Mouse (Mus musculus) kidney, embryonic 14.5 days (tissue): ENCODE data around the gene Car6. TPM values are rescaled to one million over a fixed set of nuclear protein-coding genes. Genes with fewer than 3 reads are reported as not detected.

ENCODE experiments used
- ATAC-seq: fragments of 200-750 bp; cut with Nextera tagmentation; 2 replicates; pipeline ENCODE4 v1.8.0; 2017; ENCODE audit warnings: moderate number of reproducible peaks, mild to moderate bottlenecking, moderate TSS enrichment, moderate library complexity; ENCODE audit not compliant: low FRiP score, low TSS enrichment
- H3K27ac ChIP-seq: fragments of 300-500 bp; sonication (generic); 2 replicates; pipeline ENCODE4 v1.5.1; 2014; ENCODE audit warnings: low read depth, mild to moderate bottlenecking, low read length, moderate library complexity, mixed read lengths
- H3K27me3 ChIP-seq: fragments of 300-500 bp; sonication (generic); 2 replicates; pipeline ENCODE4 v1.6.1; 2014; ENCODE audit warnings: mild to moderate bottlenecking, low read length; ENCODE audit not compliant: control insufficient read depth, insufficient read depth
- H3K36me3 ChIP-seq: fragments of 300-500 bp; sonication (generic); 2 replicates; pipeline ENCODE4 v1.6.1; 2014; ENCODE audit warnings: low read length, mixed read lengths; ENCODE audit not compliant: control insufficient read depth, insufficient read depth
- H3K4me1 ChIP-seq: fragments of 300-500 bp; sonication (generic); 2 replicates; pipeline ENCODE4 v1.6.1; 2014; ENCODE audit warnings: low read length, mixed read lengths; ENCODE audit not compliant: control insufficient read depth, insufficient read depth
- H3K4me2 ChIP-seq: fragments of 300-500 bp; sonication (generic); replicated peaks from 2 replicates; pipeline ENCODE4 v1.6.1; 2014; ENCODE audit warnings: low read depth, mild to moderate bottlenecking, low read length
- H3K4me3 ChIP-seq: fragments of 300-500 bp; sonication (generic); 2 replicates; pipeline ENCODE4 v1.5.1; 2014; ENCODE audit warnings: mild to moderate bottlenecking, low read length
- H3K9ac ChIP-seq: fragments of 300-500 bp; sonication (generic); 2 replicates; pipeline ENCODE4 v1.6.1; 2014; ENCODE audit warnings: low read depth, mild to moderate bottlenecking, low read length, moderate library complexity
- H3K9me3 ChIP-seq: fragments of 300-500 bp; sonication (generic); 2 replicates; pipeline ENCODE4 v1.6.1; 2016; ENCODE audit warnings: low read length; ENCODE audit not compliant: control insufficient read depth
- WGBS: fragments of 180-500 bp; shearing (Covaris S2); extraction: QIAGEN DNeasy Blood & Tissue Kit; methylation state at CpG from one replicate; pipeline ENCODE4 v1.1.7; 2014; 5-methylcytosine and 5-hydroxymethylcytosine counted together
- polyA plus RNA-seq: library from polyadenylated mRNA; unstranded; fragments of >200 nt; fragmentation: Nextera tagmentation; extraction: Ambion mirVana; gene quantifications from 2 replicates; pipeline ENCODE4 v1.2.1, GENCODE M21; 2014

Gene Car6
- polyA plus RNA-seq, 1 experiment from 2014 or later: not detected

DNA sequence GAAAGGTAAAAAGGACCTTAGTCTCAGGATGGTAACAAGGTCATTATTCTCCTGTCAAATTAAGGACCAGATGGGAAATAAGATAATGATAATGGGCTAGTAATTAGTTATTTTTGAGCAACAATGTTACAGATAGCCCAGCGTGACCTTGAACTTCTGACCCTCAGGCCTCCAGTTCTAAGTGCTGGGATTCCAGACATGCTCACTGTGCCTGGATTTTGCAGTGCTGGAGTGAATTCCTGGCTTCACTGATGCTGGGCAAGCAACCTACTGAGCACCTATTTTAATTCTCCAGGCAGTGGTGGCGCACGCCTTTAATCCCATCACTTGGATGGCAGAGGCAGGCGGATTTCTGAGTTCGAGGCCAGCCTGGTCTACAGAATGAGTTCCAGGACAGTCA lies 8.6 kb upstream of the Car6 start:
- H3K27ac ChIP-seq: no peak overlapping the region
- no peaks in the 10 kb centered on the region for H3K9me3 ChIP-seq
- H3K4me3 ChIP-seq: no peak overlapping the region
- no peak for ATAC-seq
- peaks cover 9% of the 10 kb centered on the region; the same call in 1 of the 2 replicates for H3K4me1 ChIP-seq
- WGBS: 94% methylated on average over 5 of the region's 5 CpGs
- H3K27me3 ChIP-seq: no peaks in the 10 kb centered on the region
- H3K36me3 ChIP-seq: no peaks in the 10 kb centered on the region
- no peak overlapping the region for H3K9ac ChIP-seq
- no peak overlapping the region for H3K4me2 ChIP-seq

DNA sequence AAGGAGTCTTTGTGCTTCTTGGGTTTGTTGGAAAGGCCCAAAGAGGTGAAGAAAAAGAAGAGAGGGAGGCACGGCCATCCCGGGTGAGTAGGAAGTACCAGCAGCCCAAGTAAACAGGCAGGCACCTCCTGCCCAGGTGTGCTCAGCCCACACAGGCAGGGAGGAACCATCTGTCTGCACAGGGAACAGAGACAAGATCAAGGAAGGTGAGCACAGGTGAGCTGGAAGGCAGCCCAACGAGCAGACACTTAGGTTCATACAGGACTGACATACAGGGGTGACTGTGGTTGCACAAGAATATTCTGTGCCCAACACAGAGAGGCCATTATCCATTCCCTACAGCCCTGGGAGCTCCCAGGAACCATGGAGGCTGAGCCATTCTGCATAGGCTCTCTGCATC lies 3.7 kb upstream of the Car6 start:
- 66% methylated on average over 3 of the region's 3 CpGs for WGBS
- no peak overlapping the region for H3K9ac ChIP-seq

DNA sequence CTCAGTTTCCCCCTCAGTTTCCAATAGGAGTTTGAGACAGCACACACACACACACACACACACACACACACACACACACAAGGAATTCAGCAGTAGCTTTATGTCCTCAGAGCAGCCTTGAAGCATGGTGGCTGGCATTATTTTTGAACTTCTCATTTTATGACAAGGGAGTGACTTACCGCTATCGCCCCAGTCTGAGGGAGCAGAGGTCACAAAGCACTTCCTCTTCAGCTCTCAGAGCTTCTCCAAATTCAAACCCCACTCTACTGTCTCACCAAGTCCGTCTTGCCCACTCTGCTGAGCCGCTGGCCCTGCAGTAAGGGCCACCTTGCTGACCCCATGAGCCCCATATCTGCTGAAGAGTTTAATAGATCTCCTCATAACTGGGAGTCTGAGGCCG lies 1.6 kb upstream of the Car6 start:
- 74% methylated on average over 5 of the region's 5 CpGs for WGBS
- Histone ChIP-seq H3K4me1 (no peaks in the 10 kb centered on the region; the same call in 1 of the 2 replicates), H3K27ac (no peak overlapping the region), H3K4me2 (no peak overlapping the region), H3K9ac (no peak overlapping the region), H3K36me3 (no peaks in the 10 kb centered on the region), H3K4me3 (no peak overlapping the region), H3K9me3 (no peaks in the 10 kb centered on the region; the same call in 1 of the 2 replicates), H3K27me3 (no peaks in the 10 kb centered on the region)
- ATAC-seq: no peak

More for the DNA sequence above, 3.7 kb upstream of the Car6 start:
- Histone ChIP-seq H3K36me3 (no peaks in the 10 kb centered on the region), H3K4me1 (no peaks in the 10 kb centered on the region; the same call in 1 of the 2 replicates), H3K4me3 (no peak overlapping the region), H3K27me3 (no peaks in the 10 kb centered on the region), H3K27ac (no peak overlapping the region), H3K4me2 (no peak overlapping the region), H3K9me3 (no peaks in the 10 kb centered on the region; the same call in 1 of the 2 replicates)
- ATAC-seq: no peak

DNA sequence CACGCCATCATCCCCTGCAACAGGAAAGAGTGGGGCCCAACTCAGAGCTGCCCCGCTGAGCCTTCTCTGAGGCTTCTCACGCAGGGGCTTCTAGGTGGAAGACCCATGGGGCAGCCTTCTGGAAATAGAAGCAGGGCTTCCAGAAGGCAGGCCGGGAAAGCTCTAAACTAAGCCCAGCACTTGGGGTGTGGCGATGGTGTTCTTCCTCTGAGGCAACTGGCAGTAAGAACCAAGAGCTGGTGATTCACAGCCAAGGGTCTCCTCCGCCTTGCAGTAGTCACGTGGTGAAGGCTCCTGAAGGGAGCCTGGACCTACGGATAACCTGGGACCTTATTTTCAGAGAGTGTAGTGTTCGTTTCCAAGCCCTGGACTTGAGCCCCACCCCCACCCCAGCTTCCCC lies 2.9 kb downstream of the Car6 start:
- H3K9ac ChIP-seq: no peak overlapping the region
- H3K4me2 ChIP-seq: no peak overlapping the region
- no peaks in the 10 kb centered on the region; the same call in 1 of the 2 replicates for H3K9me3 ChIP-seq
- no peak for ATAC-seq
- no peak overlapping the region for H3K27ac ChIP-seq
- H3K4me3 ChIP-seq: no peak overlapping the region
- no peaks in the 10 kb centered on the region for H3K4me1 ChIP-seq
- H3K36me3 ChIP-seq: no peaks in the 10 kb centered on the region
- H3K27me3 ChIP-seq: no peaks in the 10 kb centered on the region
- WGBS: 79% methylated on average over 9 of the region's 9 CpGs

DNA sequence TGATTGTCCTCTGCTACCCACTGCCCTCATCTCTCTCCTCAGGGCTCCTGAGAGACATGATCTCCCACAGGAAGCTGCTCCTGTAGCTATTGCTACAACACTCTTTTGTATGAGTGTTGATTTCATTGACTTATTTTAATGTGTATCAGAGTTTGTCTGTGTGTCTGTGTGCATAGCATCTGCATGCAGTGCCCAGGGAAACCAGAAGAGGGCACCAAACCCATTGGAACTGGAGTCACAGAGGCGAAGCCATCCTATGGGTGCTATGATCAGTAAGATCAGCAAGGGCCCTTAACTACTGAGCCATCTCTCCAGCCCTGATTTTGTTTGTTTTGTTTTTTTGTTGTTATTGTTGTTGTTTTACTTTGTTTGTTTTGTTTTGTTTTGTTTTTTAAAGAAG lies 7.2 kb downstream of the Car6 start:
- 67% methylated on average over 1 of the region's 1 CpGs for WGBS

DNA sequence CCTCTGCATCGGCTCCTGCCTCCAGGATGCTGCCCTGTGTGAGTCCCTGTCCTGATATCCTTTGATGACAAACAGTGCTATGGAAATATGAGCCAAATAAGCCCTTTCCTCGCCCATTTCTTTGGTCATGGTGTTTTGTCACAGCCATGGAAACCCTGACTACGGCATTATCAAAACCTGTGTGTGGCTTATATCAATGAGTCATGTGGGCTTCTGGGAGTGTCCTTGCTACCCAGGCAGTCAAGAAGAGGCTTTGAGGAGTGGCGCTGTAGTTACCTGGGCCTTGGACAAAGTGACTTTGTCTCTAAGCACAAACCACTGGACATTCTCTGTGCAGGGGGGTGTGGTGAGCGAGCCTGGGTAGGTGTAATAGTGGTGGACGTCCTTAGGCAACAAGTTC lies 8.9 kb downstream of the Car6 start:
- Histone ChIP-seq H3K36me3 (no peaks in the 10 kb centered on the region), H3K27me3 (no peaks in the 10 kb centered on the region), H3K9ac (no peak overlapping the region), H3K4me3 (no peak overlapping the region), H3K9me3 (no peaks in the 10 kb centered on the region), H3K4me2 (no peak overlapping the region), H3K27ac (no peak overlapping the region), H3K4me1 (no peaks in the 10 kb centered on the region)
- ATAC-seq: no peak
- 84% methylated on average over 6 of the region's 6 CpGs for WGBS

More for the DNA sequence above, 7.2 kb downstream of the Car6 start:
- Histone ChIP-seq H3K27ac (no peak overlapping the region), H3K36me3 (no peaks in the 10 kb centered on the region), H3K9ac (no peak overlapping the region), H3K9me3 (no peaks in the 10 kb centered on the region), H3K4me1 (no peaks in the 10 kb centered on the region), H3K4me3 (no peak overlapping the region), H3K4me2 (no peak overlapping the region), H3K27me3 (no peaks in the 10 kb centered on the region)
- ATAC-seq: no peak

DNA sequence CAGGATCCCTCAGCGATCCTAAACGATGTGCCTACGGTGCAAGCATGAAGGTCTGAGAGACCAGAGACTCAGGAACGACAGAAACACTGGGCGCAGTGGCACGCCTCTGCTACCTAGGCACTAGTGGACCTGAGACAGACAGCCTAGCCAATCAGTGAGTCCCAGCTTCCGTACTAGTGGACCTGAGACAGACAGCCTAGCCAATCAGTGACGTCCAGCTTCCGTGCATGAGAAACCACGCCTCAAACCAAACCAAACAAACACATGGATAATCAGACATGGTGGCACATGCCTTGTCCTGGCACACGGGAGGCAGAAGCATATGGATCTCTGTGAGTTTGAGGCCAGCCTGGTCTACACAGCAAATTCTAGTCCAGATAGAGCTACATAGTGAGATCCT lies 12.9 kb downstream of the Car6 start:
- 51% methylated on average over 11 of the region's 11 CpGs for WGBS
- no peak overlapping the region for H3K4me2 ChIP-seq
- no peak overlapping the region for H3K27ac ChIP-seq
- no peak overlapping the region for H3K4me3 ChIP-seq
- no peaks in the 10 kb centered on the region for H3K4me1 ChIP-seq
- no peaks in the 10 kb centered on the region for H3K27me3 ChIP-seq
- no peaks in the 10 kb centered on the region for H3K9me3 ChIP-seq
- no peak overlapping the region for H3K9ac ChIP-seq
- ATAC-seq: no peak
- no peaks in the 10 kb centered on the region for H3K36me3 ChIP-seq

DNA sequence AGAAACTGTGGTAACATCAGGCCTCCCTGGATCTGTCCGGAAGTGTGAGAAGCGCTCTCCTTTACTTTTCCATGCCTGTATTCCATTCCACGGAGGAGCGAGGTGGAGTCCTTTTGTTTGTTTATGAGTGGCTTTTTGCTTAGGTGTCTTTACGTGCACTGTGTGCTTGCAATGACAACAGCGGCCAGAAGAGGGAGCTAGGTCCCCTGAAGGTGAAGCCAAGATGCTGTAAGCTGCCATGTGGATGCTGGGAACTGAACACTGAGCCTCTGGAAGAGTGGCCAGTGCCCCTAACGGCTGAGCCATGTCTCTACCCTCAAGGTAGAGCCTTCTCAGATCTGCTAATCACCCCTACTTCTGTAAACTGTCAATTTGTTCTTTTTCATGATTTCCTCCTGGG lies 19.8 kb downstream of the Car6 start:
- WGBS: 87% methylated on average over 7 of the region's 7 CpGs
- Histone ChIP-seq H3K4me1 (no peaks in the 10 kb centered on the region), H3K4me3 (no peak overlapping the region), H3K27me3 (no peaks in the 10 kb centered on the region), H3K36me3 (no peaks in the 10 kb centered on the region), H3K9me3 (no peaks in the 10 kb centered on the region), H3K27ac (no peak overlapping the region), H3K9ac (no peak overlapping the region), H3K4me2 (no peak overlapping the region)
- no peak for ATAC-seq

DNA sequence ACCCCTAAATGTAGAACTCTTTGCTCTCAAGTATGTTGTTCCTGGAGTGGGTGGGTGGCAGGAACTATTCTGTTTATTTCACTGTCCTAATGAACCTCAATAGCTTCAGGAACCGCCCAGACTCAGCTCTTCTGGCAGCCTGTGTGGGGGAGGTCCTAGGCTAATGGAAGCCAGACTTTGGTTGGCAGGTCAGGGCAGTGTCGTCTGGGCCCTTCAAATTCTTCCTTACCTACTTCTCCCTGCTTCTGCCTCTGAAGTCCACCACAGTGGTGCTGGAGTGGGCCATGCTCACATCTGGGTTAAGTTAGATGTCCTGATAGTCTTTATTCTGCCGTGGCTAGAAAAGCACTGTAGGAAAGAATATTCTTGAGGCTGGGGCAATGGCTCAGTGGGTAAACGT lies 23.0 kb downstream of the Car6 start:
- Histone ChIP-seq H3K4me2 (no peak overlapping the region), H3K9ac (no peak overlapping the region), H3K27me3 (no peaks in the 10 kb centered on the region), H3K9me3 (no peaks in the 10 kb centered on the region), H3K36me3 (no peaks in the 10 kb centered on the region), H3K4me3 (no peak overlapping the region), H3K4me1 (no peaks in the 10 kb centered on the region), H3K27ac (no peak overlapping the region)
- ATAC-seq: no peak
- 54% methylated on average over 4 of the region's 4 CpGs for WGBS
